Mouse (Mus musculus) embryonic facial prominence, embryonic 11.5 days (tissue): Measurements from ENCODE around the gene Mettl7a1. TPM values are rescaled to one million over a fixed set of nuclear protein-coding genes. Genes with fewer than 3 reads are reported as not detected.
A peak's percentile ranks its signal among the peaks of the same experiment; 100 is the strongest.
"Not testable (repeated sequence)": the region's sequence is repeated elsewhere in the genome, so short reads cannot be mapped to it uniquely, and the experiment has no call there.

Source experiments
- ATAC-seq: fragments of 200-750 bp; cut with Nextera tagmentation; replicated peaks from 2 replicates; pipeline ENCODE4 v1.8.0; 2017; ENCODE audit warnings: low read depth; ENCODE audit not compliant: insufficient number of reproducible peaks, low FRiP score, low TSS enrichment
- DNase-seq: peaks from one replicate; pipeline ENCODE4 v3.0.0-alpha.2; 2015; ENCODE audit warnings: low spot score
- H3K27ac ChIP-seq: fragments of 300-500 bp; sonication (generic); replicated peaks from 2 replicates; pipeline ENCODE4 v1.5.1; 2014; ENCODE audit warnings: mild to moderate bottlenecking, low read depth, low read length, control low read depth
- H3K27me3 ChIP-seq: fragments of 300-500 bp; sonication (generic); 2 replicates; pipeline ENCODE4 v1.6.1; 2014; ENCODE audit warnings: mild to moderate bottlenecking, low read length, moderate library complexity, mixed read lengths; ENCODE audit not compliant: control insufficient read depth, insufficient read depth
- H3K36me3 ChIP-seq: fragments of 300-500 bp; sonication (generic); replicated peaks from 2 replicates; pipeline ENCODE4 v1.6.1; 2014; ENCODE audit warnings: low read depth, mild to moderate bottlenecking, low read length, moderate library complexity, mixed read lengths; ENCODE audit not compliant: control insufficient read depth, insufficient read depth
- H3K4me1 ChIP-seq: fragments of 300-500 bp; sonication (generic); 2 replicates; pipeline ENCODE4 v1.6.1; 2014; ENCODE audit warnings: low read length, mixed read lengths; ENCODE audit not compliant: control insufficient read depth, insufficient read depth
- H3K4me2 ChIP-seq: fragments of 300-500 bp; sonication (generic); 2 replicates; pipeline ENCODE4 v1.6.1; 2014; ENCODE audit warnings: low read depth, mild to moderate bottlenecking, control low read depth, low read length, moderate library complexity
- H3K4me3 ChIP-seq: fragments of 300-500 bp; sonication (generic); 2 replicates; pipeline ENCODE4 v1.5.1; 2014; ENCODE audit warnings: low read depth, low read length, control low read depth
- H3K9ac ChIP-seq: fragments of 300-500 bp; sonication (generic); replicated peaks from 2 replicates; pipeline ENCODE4 v1.6.1; 2014; ENCODE audit warnings: mild to moderate bottlenecking, control low read depth, low read length
- H3K9me3 ChIP-seq: fragments of 300-500 bp; sonication (generic); replicated peaks from 2 replicates; pipeline ENCODE4 v1.6.1; 2016; ENCODE audit warnings: mild to moderate bottlenecking, low read length, inconsistent platforms, mixed read lengths; ENCODE audit not compliant: control insufficient read depth
- WGBS: fragments of 180-500 bp; shearing (Covaris S2); extraction: QIAGEN DNeasy Blood & Tissue Kit; methylation state at CpG from one replicate; pipeline ENCODE4 v1.1.7; 2014; 5-methylcytosine and 5-hydroxymethylcytosine counted together
- polyA plus RNA-seq: library from polyadenylated mRNA; unstranded; fragments of >200 nt; fragmentation: Nextera tagmentation; extraction: Ambion mirVana; gene quantifications from 2 replicates; pipeline ENCODE4 v1.2.1, GENCODE M21; 2014

Gene Mettl7a1
- polyA plus RNA-seq, 1 experiment from 2014 or later = 4.8 TPM

- DNase-seq (no peak), ATAC-seq (no peak)
- 89% methylated on average over 2 of the region's 2 CpGs for WGBS
- Histone ChIP-seq H3K9me3 (no peaks in the 10 kb centered on the region), H3K27ac (no peak overlapping the region), H3K9ac (no peak overlapping the region), H3K36me3 (no peaks in the 10 kb centered on the region), H3K4me2 (no peak overlapping the region), H3K27me3 (no peaks in the 10 kb centered on the region), H3K4me1 (no peaks in the 10 kb centered on the region), H3K4me3 (no peak overlapping the region)
These were observed 2.3 kb downstream of the Mettl7a1 start for GRCm38 (mm10) chr15:100306201-100306600.

GRCm38 (mm10) chr15:100307438-100308096 is 3.6 kb downstream of the Mettl7a1 start:
- H3K4me2 ChIP-seq, H3K27me3 ChIP-seq, H3K36me3 ChIP-seq, H3K27ac ChIP-seq, H3K4me1 ChIP-seq, H3K9me3 ChIP-seq, H3K9ac ChIP-seq, ATAC-seq, H3K4me3 ChIP-seq: not testable (repeated sequence)
- WGBS = 35% methylated on average over 10 of the region's 11 CpGs
- DNase-seq = peak; percentile 66

- H3K9ac ChIP-seq = no peak overlapping the region
- ATAC-seq (no peak), DNase-seq (no peak)
- WGBS = 92% methylated on average over 2 of the region's 2 CpGs
- no peaks in the 10 kb centered on the region for H3K27me3 ChIP-seq
- H3K9me3 ChIP-seq = no peaks in the 10 kb centered on the region
- H3K4me1 ChIP-seq = no peaks in the 10 kb centered on the region
- H3K36me3 ChIP-seq = no peaks in the 10 kb centered on the region
- no peak overlapping the region for H3K27ac ChIP-seq
- no peak overlapping the region for H3K4me2 ChIP-seq
- no peak overlapping the region for H3K4me3 ChIP-seq
These were observed 8.4 kb downstream of the Mettl7a1 start for GRCm38 (mm10) chr15:100312346-100312745.

DNA sequence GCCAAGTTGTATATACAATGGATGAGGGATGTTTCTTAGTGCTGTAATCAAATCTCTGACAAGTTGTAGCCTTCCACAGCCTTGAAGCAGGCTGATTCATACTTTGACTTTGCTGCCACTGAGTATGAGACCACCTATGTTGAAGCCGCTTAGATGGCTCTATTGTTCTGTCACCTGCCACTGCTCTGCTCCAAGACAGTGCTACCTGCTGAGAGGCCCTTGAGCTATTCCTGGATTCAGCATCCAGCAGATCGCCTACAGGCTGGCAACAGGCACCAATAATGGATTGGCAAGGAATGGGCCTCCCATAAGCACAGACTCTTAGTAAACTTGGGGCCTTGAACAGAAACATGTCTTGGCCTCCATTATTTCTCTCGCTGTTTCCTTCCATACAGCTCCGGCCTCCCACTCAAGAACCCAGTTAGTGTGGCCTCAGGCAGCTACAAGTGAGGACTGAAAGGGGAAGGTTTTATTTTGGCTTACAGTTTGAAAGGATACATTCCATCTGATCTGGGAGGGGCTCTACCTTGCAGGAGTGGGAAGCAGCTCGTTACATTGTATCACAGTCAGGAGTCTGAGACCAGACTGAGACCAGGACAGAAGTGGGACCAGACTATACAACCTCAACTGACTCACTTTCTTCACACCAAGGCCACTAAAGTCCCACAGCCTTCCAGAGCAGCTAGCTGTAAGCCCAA is 10.7 kb downstream of the Mettl7a1 start:
- H3K4me2 ChIP-seq = no peak overlapping the region
- WGBS = 95% methylated on average over 5 of the region's 5 CpGs
- no peaks in the 10 kb centered on the region for H3K36me3 ChIP-seq
- ATAC-seq (no peak), DNase-seq (no peak)
- no peak overlapping the region for H3K9ac ChIP-seq
- H3K27ac ChIP-seq = no peak overlapping the region
- no peaks in the 10 kb centered on the region for H3K27me3 ChIP-seq
- H3K9me3 ChIP-seq = no peaks in the 10 kb centered on the region
- H3K4me3 ChIP-seq = no peak overlapping the region
- no peaks in the 10 kb centered on the region for H3K4me1 ChIP-seq

GRCm38 (mm10) chr15:100318014-100318671 is 14.2 kb downstream of the Mettl7a1 start:
- not testable (repeated sequence) for DNase-seq, H3K4me3 ChIP-seq, H3K4me1 ChIP-seq, H3K36me3 ChIP-seq, H3K27me3 ChIP-seq, H3K27ac ChIP-seq, ATAC-seq, H3K9ac ChIP-seq, H3K9me3 ChIP-seq, H3K4me2 ChIP-seq
- WGBS = 65% methylated on average over 4 of the region's 4 CpGs

DNA sequence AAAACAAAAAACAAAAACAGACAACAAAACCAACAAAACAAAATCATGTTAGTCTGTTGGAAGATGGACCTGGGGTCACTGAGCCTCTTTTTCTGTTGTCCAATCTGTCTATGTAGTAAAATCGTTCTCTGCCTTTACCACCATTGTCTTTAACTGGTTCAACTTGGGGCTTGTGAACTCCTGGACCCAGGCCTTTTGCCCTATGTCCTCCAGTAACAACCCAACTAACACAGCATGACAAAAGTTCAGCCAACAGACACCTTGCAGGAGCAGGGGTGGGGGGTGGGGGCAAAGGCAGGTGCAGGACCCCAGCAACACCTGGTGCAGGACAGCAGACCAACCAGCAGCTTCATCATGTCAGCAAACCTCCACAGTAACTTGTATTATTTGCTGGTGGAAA is 15.9 kb downstream of the Mettl7a1 start:
- DNase-seq (no peak), ATAC-seq (no peak)
- Histone ChIP-seq H3K4me3 (no peak overlapping the region), H3K4me1 (no peaks in the 10 kb centered on the region), H3K36me3 (no peaks in the 10 kb centered on the region), H3K27ac (no peak overlapping the region), H3K4me2 (no peak overlapping the region), H3K9me3 (no peaks in the 10 kb centered on the region), H3K27me3 (no peaks in the 10 kb centered on the region), H3K9ac (no peak overlapping the region)
- 80% methylated on average over 1 of the region's 1 CpGs for WGBS

DNA sequence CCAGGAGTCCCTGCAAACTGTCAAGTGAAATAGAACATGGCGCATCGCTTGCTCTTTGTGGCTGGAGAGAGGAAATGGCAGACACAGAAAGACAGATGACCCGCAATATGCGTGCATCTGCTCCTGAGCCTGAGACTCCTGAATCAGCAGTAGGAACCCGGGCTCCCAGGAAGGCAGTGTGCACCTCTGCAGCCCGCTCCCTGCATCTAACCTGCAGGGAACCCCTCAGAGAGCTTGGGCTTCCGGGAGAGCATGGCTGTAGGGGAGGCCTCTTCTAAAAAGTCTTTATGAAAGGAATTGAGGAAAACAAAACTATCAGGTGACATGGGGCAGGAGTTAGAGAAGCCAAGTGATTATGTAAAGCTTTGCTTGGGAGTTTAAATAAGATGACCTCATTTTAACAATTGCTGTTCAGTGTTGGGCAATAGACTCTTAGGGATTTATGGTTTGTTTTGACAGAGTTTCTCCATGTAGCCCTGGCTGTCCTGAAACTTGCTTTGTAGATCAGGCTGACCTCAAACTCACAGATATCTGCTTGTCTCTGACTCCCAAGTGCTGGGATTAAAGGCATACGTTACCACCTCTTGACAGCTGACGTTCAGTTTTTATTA is 16.5 kb downstream of the Mettl7a1 start:
- 75% methylated on average over 9 of the region's 9 CpGs for WGBS
- H3K9ac ChIP-seq = no peak overlapping the region
- H3K9me3 ChIP-seq = no peaks in the 10 kb centered on the region
- no peak for DNase-seq
- no peak overlapping the region for H3K4me3 ChIP-seq
- H3K4me2 ChIP-seq = no peak overlapping the region; the same call in 1 of the 2 replicates
- H3K27me3 ChIP-seq = no peaks in the 10 kb centered on the region
- H3K4me1 ChIP-seq = no peaks in the 10 kb centered on the region
- ATAC-seq = no peak
- no peaks in the 10 kb centered on the region for H3K36me3 ChIP-seq
- no peak overlapping the region for H3K27ac ChIP-seq

DNA sequence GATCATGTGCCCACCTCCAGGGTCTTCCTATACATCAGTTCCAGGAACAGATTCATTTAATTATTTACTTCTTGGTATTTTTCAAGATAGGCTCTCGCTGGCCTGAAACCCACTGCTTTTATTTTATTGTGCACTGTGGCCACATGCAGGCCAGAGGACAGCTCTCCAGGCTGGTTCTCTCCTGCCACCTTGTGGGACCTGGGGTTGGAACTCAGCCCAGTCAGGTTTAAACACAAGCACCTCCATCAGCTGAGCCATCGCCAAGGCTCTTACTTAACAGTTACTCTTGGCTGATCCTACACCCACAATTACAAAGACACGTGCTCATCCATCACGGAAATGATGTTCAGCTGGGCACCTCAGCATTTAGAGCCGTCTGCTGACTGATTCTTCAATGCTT is 17.2 kb downstream of the Mettl7a1 start:
- ATAC-seq (no peak), DNase-seq (no peak)
- no peaks in the 10 kb centered on the region for H3K4me1 ChIP-seq
- H3K27ac ChIP-seq = no peak overlapping the region
- H3K9me3 ChIP-seq = no peaks in the 10 kb centered on the region
- 64% methylated on average over 5 of the region's 5 CpGs for WGBS
- no peak overlapping the region for H3K9ac ChIP-seq
- H3K36me3 ChIP-seq = no peaks in the 10 kb centered on the region
- H3K4me3 ChIP-seq = no peak overlapping the region
- H3K4me2 ChIP-seq = no peak overlapping the region
- H3K27me3 ChIP-seq = no peaks in the 10 kb centered on the region
